ENCODE assay signal across 22 mouse cellular contexts in genomic region chr17:58351310-58351709, GRCm38 (mm10).
DNase-seq lines count a peak whose midpoint lies in the region; ATAC-seq lines count a peak whose summit lies in the region.
"Had no signal": no experiment of that assay in that cellular context is flagged by ENCODE, and none has a peak within 500 bp of the region (broad histone marks: within the 10 kb centered on the region; RNA-seq: fewer than 3 reads in every experiment).

No protein-coding gene starts in this region.

- no peak overlapping the region for H3K27ac ChIP-seq in hindbrain, embryonic 12.5 days

- H3K4me3 ChIP-seq in hindbrain, embryonic 12.5 days: no peak overlapping the region

- H3K9me3 ChIP-seq in hindbrain, embryonic 12.5 days (replicated peaks): no peaks in the 10 kb centered on the region

- no peak overlapping the region for H3K9ac ChIP-seq in hindbrain, embryonic 12.5 days

- H3K27me3 ChIP-seq in hindbrain, embryonic 12.5 days: no peaks in the 10 kb centered on the region
- H3K27me3 ChIP-seq: CH12.LX, Patski had no signal

- H3K4me2 ChIP-seq in hindbrain, embryonic 12.5 days (replicated peaks): no peak overlapping the region

- ATAC-seq in frontal cortex, adult (ENCODE audit: low TSS enrichment): peak; percentile 90
- no peak for ATAC-seq in hindbrain, embryonic 12.5 days (ENCODE audit: low FRiP score)
- ATAC-seq: activated CD4-positive, CD25-positive, alpha-beta regulatory T cell, adult 4 months; CD4-positive, CD25-positive, alpha-beta regulatory T cell, adult 4 months; Patski had no signal

- 84% methylated on average over 6 of the region's 6 CpGs for WGBS in hindbrain, embryonic 12.5 days

- no peaks in the 10 kb centered on the region for H3K36me3 ChIP-seq in hindbrain, embryonic 12.5 days
- H3K36me3 ChIP-seq: G1E had no signal

- DNase-seq in frontal cortex, postnatal 10 days (ENCODE audit: low spot score in 2 of 2): no peak
- peak; percentile 35 for DNase-seq in brain, adult 2 months (ENCODE audit: low read depth, low spot score)
- DNase-seq in telencephalon, adult 2 months (ENCODE audit: low read depth, low spot score): peak; percentile 15
- DNase-seq in lung, postnatal 25 days (ENCODE audit: low spot score): no peak
- DNase-seq: adrenal gland, adult 2 months; adrenal gland, adult 8-10 months; adrenal gland, postnatal 10 days; adrenal gland, postnatal 14 days; adrenal gland, postnatal 25 days; adrenal gland, postnatal 36 days; B cell, adult 2 months; cerebellum, adult 11 months; cerebellum, adult 11-12 months; cerebellum, adult 18-20 months; cerebellum, adult 2 months had no signal

- H3K4me1 ChIP-seq in hindbrain, embryonic 12.5 days: no peaks in the 10 kb centered on the region

Comparison
In these comparisons a context has a peak if more than half of its experiments do, and no peak if none do; other contexts are left out.
1. DNase-seq: peak in brain, adult 2 months (single experiment) and telencephalon, adult 2 months (single experiment); none in frontal cortex, postnatal 10 days (0 of 2) and lung, postnatal 25 days (single experiment).